Mouse (Mus musculus) ovary, postnatal 10 days (tissue): ENCODE measurements around the gene Gm43302.
"Not testable (repeated sequence)": the region's sequence is repeated elsewhere in the genome, so short reads cannot be mapped to it uniquely, and the experiment has no call there.

Experiments used
- DNase-seq: peaks from one replicate; pipeline ENCODE4 v3.0.0; 2022; ENCODE audit warnings: low spot score

Gm43302 gene

GRCm38 (mm10) chr5:105293226-105294165 is at the start of gene Gm43302, which contains the start of gene Gbp6:
Gene Gm43302 (minus strand): TSS chr5:105293695.
Gene Gbp6 (minus strand): TSS chr5:105293698.
- DNase-seq: peak; percentile 7

DNA sequence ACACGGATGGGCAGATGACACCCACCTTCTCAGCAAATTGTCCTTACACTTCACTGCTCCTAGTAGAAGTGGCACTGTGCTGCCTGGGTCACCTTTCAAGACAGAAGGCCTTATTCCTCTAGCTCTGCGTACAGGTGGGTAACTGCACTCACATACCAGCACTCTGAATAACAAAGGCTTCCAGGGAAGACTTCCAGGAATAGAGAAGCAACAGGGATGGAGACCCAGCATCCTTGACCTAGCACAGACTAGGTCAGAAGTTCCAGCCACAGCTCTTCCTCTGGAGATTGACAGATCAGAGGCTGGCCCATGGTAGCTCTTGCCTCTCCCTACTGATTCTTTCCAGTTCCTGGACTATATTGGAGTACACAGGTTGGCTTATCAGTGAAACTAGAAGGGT is 47.8 kb upstream of the Gm43302 start:
- no peak for DNase-seq

DNA sequence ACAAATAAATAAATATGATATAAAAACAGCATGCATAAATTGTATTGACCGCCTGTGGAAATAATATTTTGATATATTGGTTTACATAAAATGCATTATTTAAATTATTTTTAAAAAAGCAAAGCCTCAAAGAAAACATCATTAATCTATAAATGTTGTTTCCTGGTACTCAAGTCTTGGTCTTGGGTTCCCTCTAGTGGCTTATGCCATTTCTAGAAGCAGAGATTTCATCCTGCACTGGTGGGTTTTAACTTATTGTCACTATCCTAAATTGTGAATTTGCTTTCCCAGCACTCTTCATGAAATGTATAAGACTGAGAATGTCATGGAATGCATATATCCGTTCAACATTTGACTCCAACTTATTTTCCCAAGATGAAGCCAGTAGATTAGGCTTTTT is 29.0 kb upstream of the Gm43302 start:
- DNase-seq: no peak

GRCm38 (mm10) chr5:105310941-105311340 is 17.4 kb upstream of the Gm43302 start:
- no peak for DNase-seq

DNA sequence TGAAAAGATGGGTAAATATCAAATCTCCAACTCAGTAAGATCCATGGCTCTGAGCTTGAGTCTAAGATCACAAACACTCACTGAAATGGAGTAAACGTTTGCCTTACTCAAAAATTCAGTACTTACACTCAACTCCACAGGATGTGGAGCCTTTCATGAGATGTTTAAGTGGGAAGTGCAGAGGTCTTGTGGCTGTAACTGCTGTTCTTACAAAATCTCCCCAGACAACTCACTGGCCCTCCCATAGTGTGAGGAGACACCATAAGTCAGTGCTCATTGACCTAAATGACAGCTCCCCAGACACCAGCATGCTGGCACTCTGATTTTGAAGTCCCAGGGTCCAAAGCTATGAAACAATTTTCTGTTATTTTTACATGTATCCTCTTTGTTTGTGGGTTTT is 15.7 kb upstream of the Gm43302 start:
- not testable (repeated sequence) for DNase-seq

- not testable (repeated sequence) for DNase-seq
These were observed 13.5 kb upstream of the Gm43302 start for GRCm38 (mm10) chr5:105306946-105307345.

GRCm38 (mm10) chr5:105306159-105306581 is 12.7 kb upstream of the Gm43302 start:
- DNase-seq: no peak

- DNase-seq: not testable (repeated sequence)
These were observed 12.2 kb upstream of the Gm43302 start for GRCm38 (mm10) chr5:105305671-105306070.

DNA sequence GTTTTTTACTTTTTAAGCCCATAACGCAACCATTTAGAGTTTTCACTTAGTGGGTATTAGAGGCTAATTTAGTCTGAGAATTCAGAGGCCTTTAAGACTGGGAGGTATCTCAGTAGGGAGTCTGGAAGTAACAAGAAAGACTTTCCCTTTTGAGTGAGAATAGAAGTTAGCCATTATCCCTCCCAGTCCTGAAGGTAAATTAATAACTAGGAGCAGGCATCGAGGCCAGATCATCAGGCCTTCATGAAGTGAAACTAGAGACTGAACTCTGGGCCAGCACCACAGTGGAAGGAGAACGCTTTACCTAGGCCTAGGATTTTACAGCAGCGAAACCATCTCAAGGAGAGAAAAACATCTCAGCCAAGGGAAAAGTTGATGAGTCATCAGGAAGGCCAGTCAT is 8.5 kb upstream of the Gm43302 start:
- DNase-seq: no peak

- no peak for DNase-seq
These were observed 8.0 kb upstream of the Gm43302 start for GRCm38 (mm10) chr5:105301531-105301930.

DNA sequence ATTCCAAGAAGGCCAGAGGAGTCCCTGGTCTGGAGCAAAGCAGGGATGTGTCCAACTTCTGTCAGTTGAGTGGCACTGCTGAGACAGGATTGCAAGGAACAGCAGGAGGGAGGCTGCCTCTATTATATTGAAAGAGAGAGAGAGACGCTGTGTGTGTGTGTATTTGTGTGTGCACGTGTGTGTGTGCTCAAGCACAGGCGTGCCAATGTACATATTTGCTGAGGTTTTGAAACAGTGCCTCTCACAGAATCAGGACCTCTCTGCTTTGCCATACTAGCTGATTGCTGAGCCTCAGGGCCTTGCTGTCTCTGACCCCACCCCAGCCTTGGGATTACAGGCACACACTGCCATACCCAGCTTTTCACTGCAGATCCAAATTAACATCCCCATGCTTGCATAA is 2.3 kb upstream of the Gm43302 start:
- DNase-seq: no peak

DNA sequence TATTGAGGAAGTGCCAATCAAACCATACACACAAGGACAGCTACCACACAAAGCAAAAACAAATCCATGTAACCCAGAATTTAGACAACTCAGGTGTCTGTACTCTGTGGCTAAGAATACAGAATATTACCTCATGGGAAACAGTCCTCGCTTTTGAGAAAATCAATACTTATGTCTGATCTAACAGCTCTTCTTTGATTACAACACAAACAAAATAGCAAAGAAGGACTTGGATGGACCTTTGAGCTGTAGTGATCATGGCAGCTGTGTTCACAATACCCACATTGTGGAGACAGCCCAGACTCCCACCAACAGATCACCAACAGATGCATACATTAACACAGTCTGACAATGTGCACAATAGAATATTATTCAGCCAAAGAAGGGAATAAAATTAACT is 1.0 kb downstream of the Gm43302 start:
- no peak for DNase-seq

- DNase-seq: not testable (repeated sequence)
These were observed 2.6 kb downstream of the Gm43302 start for GRCm38 (mm10) chr5:105290921-105291320.

DNA sequence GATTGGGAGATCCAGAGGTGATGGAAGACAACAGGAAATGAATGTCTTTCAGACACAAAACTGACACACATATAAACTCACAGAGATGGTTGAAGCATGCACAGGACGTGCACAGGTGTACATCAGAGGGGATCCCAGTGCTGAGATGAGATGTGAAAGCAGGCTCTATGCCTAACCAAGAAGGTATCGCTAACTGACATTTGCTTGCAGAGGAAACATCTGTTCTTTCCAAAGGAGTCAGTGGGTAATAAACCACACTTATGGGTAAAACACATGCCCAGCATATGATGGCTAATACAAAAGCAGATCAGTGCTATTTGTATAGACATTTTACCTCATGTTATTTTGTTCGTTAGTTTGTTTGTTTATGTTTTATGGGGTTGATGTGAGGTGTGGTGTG is 32.8 kb downstream of the Gm43302 start:
- not testable (repeated sequence) for DNase-seq

- no peak for DNase-seq
These were observed 41.0 kb downstream of the Gm43302 start for GRCm38 (mm10) chr5:105252491-105252890.

GRCm38 (mm10) chr5:105244741-105245140 is 48.8 kb downstream of the Gm43302 start:
- not testable (repeated sequence) for DNase-seq

DNA sequence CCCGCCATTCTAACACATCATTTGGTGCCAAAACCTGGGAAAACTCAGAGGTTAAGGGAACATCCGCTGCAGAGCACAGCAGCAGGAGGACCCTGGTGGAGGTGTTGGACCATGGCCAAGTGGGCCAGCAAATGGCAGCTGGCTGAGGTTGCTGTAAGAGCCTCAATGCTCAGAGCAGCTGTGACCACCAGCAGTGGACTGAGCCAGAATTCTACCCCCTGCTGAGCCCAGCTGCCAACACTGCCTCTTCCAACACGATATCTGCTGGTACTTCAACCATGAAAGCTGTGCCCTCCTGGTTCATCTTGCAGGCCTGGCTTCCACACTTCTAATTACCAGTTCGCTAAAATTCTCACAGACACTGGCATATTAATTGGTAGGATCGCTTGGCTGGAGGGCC is 52.5 kb downstream of the Gm43302 start:
- not testable (repeated sequence) for DNase-seq

DNA sequence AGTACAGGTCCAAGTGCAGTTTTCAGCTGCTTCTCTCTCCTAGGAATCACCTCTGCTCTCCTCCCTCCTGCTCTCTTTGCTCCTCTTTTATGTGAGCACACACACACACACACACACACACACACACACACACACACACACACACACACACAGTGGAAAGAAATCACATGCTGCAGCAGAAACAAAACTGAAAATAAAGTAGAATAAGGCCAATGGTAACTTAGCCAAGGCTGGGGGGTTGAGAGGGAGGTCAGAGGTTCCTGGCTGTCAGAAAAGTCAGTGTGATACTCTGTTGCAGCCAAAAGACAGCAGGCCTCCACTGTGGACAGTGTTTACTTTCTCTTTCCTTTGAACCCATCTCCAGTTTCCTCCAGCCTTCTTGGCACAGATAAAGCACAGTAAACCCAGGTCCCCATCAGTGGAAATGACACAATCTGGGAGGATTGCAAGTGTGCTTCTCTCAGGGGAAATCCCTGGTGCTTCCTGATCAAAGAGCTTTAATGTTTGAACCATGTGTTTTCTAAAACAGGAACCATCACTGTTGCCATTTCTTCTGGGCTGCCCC is 53.9 kb downstream of the Gm43302 start, which contains the start of gene Gbp10:
Gene Gbp10, minus strand, starts transcription at position 51 of the 565 bp plus-strand sequence.
- not testable (repeated sequence) for DNase-seq

- DNase-seq: not testable (repeated sequence)
These were observed 55.1 kb downstream of the Gm43302 start for GRCm38 (mm10) chr5:105238402-105238801.

DNA sequence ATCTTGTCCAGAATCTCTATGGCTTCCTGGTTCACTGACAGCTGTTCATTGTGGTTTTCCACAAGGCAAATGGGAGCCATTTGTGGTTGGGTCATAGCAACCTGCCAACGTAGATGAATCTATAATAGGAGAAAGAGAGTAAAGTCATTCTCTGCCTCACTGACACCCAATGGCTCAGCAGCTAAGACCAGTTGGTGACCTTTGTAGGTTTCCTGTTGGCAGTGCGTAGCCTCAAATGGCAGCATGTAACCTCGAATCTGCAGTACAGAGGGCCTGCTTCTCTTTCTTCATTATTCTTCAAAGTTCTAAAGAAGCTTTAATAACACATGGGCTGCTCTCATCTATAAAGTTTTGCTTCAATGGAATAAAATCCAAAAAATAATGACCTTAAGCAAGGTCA is 57.5 kb downstream of the Gm43302 start:
- DNase-seq: not testable (repeated sequence)

GRCm38 (mm10) chr5:105208957-105209356 is 84.5 kb downstream of the Gm43302 start:
- not testable (repeated sequence) for DNase-seq

GRCm38 (mm10) chr5:105200791-105201355 is 92.6 kb downstream of the Gm43302 start:
- DNase-seq: not testable (repeated sequence)

DNA sequence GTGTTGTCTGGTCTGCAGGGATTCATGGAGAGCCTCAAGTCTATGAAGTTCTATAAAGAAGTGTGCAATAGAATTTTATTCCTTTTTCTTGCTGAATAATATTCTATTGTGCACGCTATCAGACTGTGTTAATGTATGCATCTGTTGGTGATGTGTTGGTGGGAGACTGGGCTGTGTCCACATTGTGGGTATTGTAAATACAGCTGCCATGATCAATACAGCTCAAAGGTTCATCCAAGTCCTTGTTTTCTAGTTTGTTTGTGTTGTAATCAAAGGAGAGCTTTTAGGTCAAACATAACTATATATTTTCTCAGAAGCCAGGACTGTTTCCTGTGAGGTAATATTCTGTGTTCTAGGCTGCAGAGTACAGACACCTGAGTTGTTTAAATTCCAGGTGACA is 94.3 kb downstream of the Gm43302 start:
- not testable (repeated sequence) for DNase-seq
